Mouse (Mus musculus): Measurements from ENCODE around the gene Nxpe3. TPM values are rescaled to one million over a fixed set of nuclear protein-coding genes. Genes with fewer than 3 reads are reported as not detected.

Gene Nxpe3
- polyA plus RNA-seq (2014; fragmentation: Illumina TruSeq; extraction: RNeasy Lipid Tissue Mini Kit (QIAGEN cat#74804); ENCODE audit: low read depth, low replicate concordance), result 12.2 TPM

GRCm38 (mm10) chr16:55894893-55895650 is at the start of gene Nxpe3:
TSS of gene Nxpe3 (minus strand) at chr16:55895285.

GRCm38 (mm10) chr16:55934453-55935037 is 39.5 kb upstream of the Nxpe3 start, which contains the start of gene Cep97:
TSS of gene Cep97 (minus strand) at chr16:55934855.

GRCm38 (mm10) chr16:55838510-55839474 is 56.3 kb downstream of the Nxpe3 start, which contains the start of gene Nfkbiz:
TSS of gene Nfkbiz (minus strand) at chr16:55838899.

Other genes starting within 250 kb of the Nxpe3 start
- gene Nfkbiz, start 56.4 kb downstream of the Nxpe3 start, polyA plus RNA-seq (2014; fragmentation: Illumina TruSeq; extraction: RNeasy Lipid Tissue Mini Kit (QIAGEN cat#74804); ENCODE audit: low read depth, low replicate concordance), result 6.4 TPM
- 10.0 TPM for gene Cep97, start 39.6 kb upstream of the Nxpe3 start, polyA plus RNA-seq (2014; fragmentation: Illumina TruSeq; extraction: RNeasy Lipid Tissue Mini Kit (QIAGEN cat#74804); ENCODE audit: low read depth, low replicate concordance)
- gene Rpl24, start 71.0 kb upstream of the Nxpe3 start, polyA plus RNA-seq (2014; fragmentation: Illumina TruSeq; extraction: RNeasy Lipid Tissue Mini Kit (QIAGEN cat#74804); ENCODE audit: low read depth, low replicate concordance), result 206 TPM
- gene Zbtb11, start 78.6 kb upstream of the Nxpe3 start, polyA plus RNA-seq (2014; fragmentation: Illumina TruSeq; extraction: RNeasy Lipid Tissue Mini Kit (QIAGEN cat#74804); ENCODE audit: low read depth, low replicate concordance), result 26.2 TPM
- gene Pcnp, start 134.5 kb upstream of the Nxpe3 start, polyA plus RNA-seq (2014; fragmentation: Illumina TruSeq; extraction: RNeasy Lipid Tissue Mini Kit (QIAGEN cat#74804); ENCODE audit: low read depth, low replicate concordance), result 303 TPM
- 57.1 TPM for gene Trmt10c, start 142.5 kb upstream of the Nxpe3 start, polyA plus RNA-seq (2014; fragmentation: Illumina TruSeq; extraction: RNeasy Lipid Tissue Mini Kit (QIAGEN cat#74804); ENCODE audit: low read depth, low replicate concordance)
- 28.7 TPM for gene Senp7, start 153.1 kb upstream of the Nxpe3 start, polyA plus RNA-seq (2014; fragmentation: Illumina TruSeq; extraction: RNeasy Lipid Tissue Mini Kit (QIAGEN cat#74804); ENCODE audit: low read depth, low replicate concordance)

Measured in kidney, adult 10 weeks (tissue).